Mouse (Mus musculus): ENCODE measurements at regions not wholly inside any gene's neighbourhood (a gene's known extent, or its start where the extent isn't known, plus 50 kb on each side); places are given as distances from the start of the nearest gene placed in this dataset.

- no peaks in the 10 kb centered on the region for H3K36me3 ChIP-seq (ENCODE audit: control insufficient read depth, insufficient read depth, low read length)
- no peak overlapping the region for H3K9ac ChIP-seq (ENCODE audit: low read length)
- no peak overlapping the region for H3K4me2 ChIP-seq (ENCODE audit: low read length)
- ATAC-seq (replicated peaks; ENCODE audit: low FRiP score, low TSS enrichment, low read depth), result no peak
- no peak overlapping the region for H3K27ac ChIP-seq (ENCODE audit: low read depth)
- H3K4me3 ChIP-seq (ENCODE audit: low read depth, low read length), result no peak overlapping the region
- no peak for DNase-seq (ENCODE audit: low spot score)
- no peaks in the 10 kb centered on the region for H3K4me1 ChIP-seq (replicated peaks; ENCODE audit: control insufficient read depth, insufficient read depth, low read length)
- H3K9me3 ChIP-seq (ENCODE audit: control insufficient read depth, low read length), result no peaks in the 10 kb centered on the region
- 76% methylated on average over 4 of the region's 4 CpGs for WGBS
- no peaks in the 10 kb centered on the region for H3K27me3 ChIP-seq (replicated peaks; ENCODE audit: control insufficient read depth, insufficient read depth, low read length)
Observed at GRCm38 (mm10) chr2:84098746-84099145, 108.4 kb downstream of the Gm13691 start.

- H3K4me3 ChIP-seq (ENCODE audit: low read depth, low read length), result no peak overlapping the region
- H3K36me3 ChIP-seq (ENCODE audit: control insufficient read depth, insufficient read depth, low read length), result no peaks in the 10 kb centered on the region
- no peaks in the 10 kb centered on the region for H3K27me3 ChIP-seq (replicated peaks; ENCODE audit: control insufficient read depth, insufficient read depth, low read length)
- no peaks in the 10 kb centered on the region for H3K4me1 ChIP-seq (replicated peaks; ENCODE audit: control insufficient read depth, insufficient read depth, low read length)
- DNase-seq (ENCODE audit: low spot score), result no peak
- 72% methylated on average over 6 of the region's 6 CpGs for WGBS
- no peaks in the 10 kb centered on the region for H3K9me3 ChIP-seq (ENCODE audit: control insufficient read depth, low read length)
- H3K27ac ChIP-seq (ENCODE audit: low read depth), result no peak overlapping the region
- no peak for ATAC-seq (replicated peaks; ENCODE audit: low FRiP score, low TSS enrichment, low read depth)
- no peak overlapping the region for H3K9ac ChIP-seq (ENCODE audit: low read length)
- H3K4me2 ChIP-seq (ENCODE audit: low read length), result no peak overlapping the region
Observed at GRCm38 (mm10) chr2:84113562-84113961, 123.2 kb downstream of the Gm13691 start.

GRCm38 (mm10) chr2:84119839-84120238, 129.5 kb downstream of the Gm13691 start:
- no peaks in the 10 kb centered on the region for H3K9me3 ChIP-seq (ENCODE audit: control insufficient read depth, low read length)
- H3K27ac ChIP-seq (ENCODE audit: low read depth), result no peak overlapping the region
- WGBS, result 98% methylated on average over 2 of the region's 2 CpGs
- H3K4me2 ChIP-seq (ENCODE audit: low read length), result no peak overlapping the region
- no peak overlapping the region for H3K4me3 ChIP-seq (ENCODE audit: low read depth, low read length)
- H3K27me3 ChIP-seq (replicated peaks; ENCODE audit: control insufficient read depth, insufficient read depth, low read length), result no peaks in the 10 kb centered on the region
- no peaks in the 10 kb centered on the region for H3K36me3 ChIP-seq (ENCODE audit: control insufficient read depth, insufficient read depth, low read length)
- DNase-seq (ENCODE audit: low spot score) (no peak), ATAC-seq (replicated peaks; ENCODE audit: low FRiP score, low TSS enrichment, low read depth) (no peak)
- H3K9ac ChIP-seq (ENCODE audit: low read length), result no peak overlapping the region
- no peaks in the 10 kb centered on the region for H3K4me1 ChIP-seq (replicated peaks; ENCODE audit: control insufficient read depth, insufficient read depth, low read length)

- no peaks in the 10 kb centered on the region for H3K36me3 ChIP-seq (ENCODE audit: control insufficient read depth, insufficient read depth, low read length)
- no peaks in the 10 kb centered on the region for H3K4me1 ChIP-seq (replicated peaks; ENCODE audit: control insufficient read depth, insufficient read depth, low read length)
- no peaks in the 10 kb centered on the region for H3K27me3 ChIP-seq (replicated peaks; ENCODE audit: control insufficient read depth, insufficient read depth, low read length)
- no peak overlapping the region for H3K4me3 ChIP-seq (ENCODE audit: low read depth, low read length)
- DNase-seq (ENCODE audit: low spot score) (no peak), ATAC-seq (replicated peaks; ENCODE audit: low FRiP score, low TSS enrichment, low read depth) (no peak)
- no peak overlapping the region for H3K27ac ChIP-seq (ENCODE audit: low read depth)
- H3K9ac ChIP-seq (ENCODE audit: low read length), result no peak overlapping the region
- H3K4me2 ChIP-seq (ENCODE audit: low read length), result no peak overlapping the region
- H3K9me3 ChIP-seq (ENCODE audit: control insufficient read depth, low read length), result no peaks in the 10 kb centered on the region
- 85% methylated on average over 3 of the region's 3 CpGs for WGBS
Observed at GRCm38 (mm10) chr2:84127586-84127985, 137.2 kb downstream of the Gm13691 start.

DNA sequence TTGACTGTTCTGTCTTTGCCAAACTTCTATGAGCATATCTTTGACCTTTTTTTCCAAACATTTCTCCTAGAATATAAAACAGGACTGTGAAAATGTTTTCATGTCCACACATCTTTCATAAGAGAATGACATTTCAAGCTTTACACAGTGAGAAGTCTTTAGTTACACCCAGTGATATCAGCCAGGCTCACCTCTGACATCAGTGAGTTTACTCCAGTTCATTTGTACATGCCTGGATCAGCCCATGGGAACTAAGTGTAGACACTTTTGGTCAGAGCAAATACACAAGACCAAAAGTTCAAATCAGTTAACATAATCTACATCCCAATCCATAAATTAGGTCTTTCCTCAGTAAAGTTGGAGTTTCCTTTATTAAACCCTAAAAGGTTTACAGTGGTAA, 171.4 kb downstream of the Gm13691 start:
- ATAC-seq (replicated peaks; ENCODE audit: low FRiP score, low TSS enrichment, low read depth) (0 out of 2 replicates have a peak, but pooled peaks have one; percentile 23), DNase-seq (ENCODE audit: low spot score) (no peak)
- Histone ChIP-seq H3K4me1 (replicated peaks; ENCODE audit: control insufficient read depth, insufficient read depth, low read length) (no peaks in the 10 kb centered on the region), H3K4me3 (ENCODE audit: low read depth, low read length) (no peak overlapping the region), H3K36me3 (ENCODE audit: control insufficient read depth, insufficient read depth, low read length) (no peaks in the 10 kb centered on the region), H3K9me3 (ENCODE audit: control insufficient read depth, low read length) (no peaks in the 10 kb centered on the region), H3K4me2 (ENCODE audit: low read length) (no peak overlapping the region), H3K27ac (ENCODE audit: low read depth) (no peak overlapping the region), H3K9ac (ENCODE audit: low read length) (no peak overlapping the region), H3K27me3 (replicated peaks; ENCODE audit: control insufficient read depth, insufficient read depth, low read length) (no peaks in the 10 kb centered on the region)

DNA sequence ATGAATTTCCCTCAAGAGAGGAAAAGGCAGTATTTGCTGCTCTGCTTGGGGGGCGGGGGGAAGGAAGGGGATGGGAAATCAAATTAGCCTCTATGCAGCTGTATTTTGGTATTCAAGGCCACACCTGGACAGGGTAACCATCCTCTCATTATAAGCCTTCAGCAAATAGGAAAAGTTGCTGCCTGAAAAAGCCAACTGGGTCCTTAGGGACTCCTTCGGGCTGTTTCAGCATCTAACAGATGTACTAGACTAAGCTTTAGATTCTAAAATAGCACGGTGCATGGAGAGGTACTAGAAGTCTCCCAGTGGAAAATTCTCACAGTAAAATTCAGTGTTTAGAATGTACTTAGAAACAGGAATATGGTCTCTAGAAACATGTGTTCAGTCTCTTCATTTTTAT, 183.1 kb downstream of the Gm13691 start:
- Histone ChIP-seq H3K9me3 (ENCODE audit: control insufficient read depth, low read length) (no peaks in the 10 kb centered on the region), H3K9ac (ENCODE audit: low read length) (no peak overlapping the region), H3K4me1 (replicated peaks; ENCODE audit: control insufficient read depth, insufficient read depth, low read length) (no peaks in the 10 kb centered on the region), H3K4me3 (ENCODE audit: low read depth, low read length) (no peak overlapping the region), H3K4me2 (ENCODE audit: low read length) (no peak overlapping the region), H3K27me3 (replicated peaks; ENCODE audit: control insufficient read depth, insufficient read depth, low read length) (no peaks in the 10 kb centered on the region), H3K27ac (ENCODE audit: low read depth) (no peak overlapping the region), H3K36me3 (ENCODE audit: control insufficient read depth, insufficient read depth, low read length) (no peaks in the 10 kb centered on the region)
- ATAC-seq (replicated peaks; ENCODE audit: low FRiP score, low TSS enrichment, low read depth) (no peak), DNase-seq (ENCODE audit: low spot score) (no peak)
- WGBS, result 85% methylated on average over 3 of the region's 3 CpGs

DNA sequence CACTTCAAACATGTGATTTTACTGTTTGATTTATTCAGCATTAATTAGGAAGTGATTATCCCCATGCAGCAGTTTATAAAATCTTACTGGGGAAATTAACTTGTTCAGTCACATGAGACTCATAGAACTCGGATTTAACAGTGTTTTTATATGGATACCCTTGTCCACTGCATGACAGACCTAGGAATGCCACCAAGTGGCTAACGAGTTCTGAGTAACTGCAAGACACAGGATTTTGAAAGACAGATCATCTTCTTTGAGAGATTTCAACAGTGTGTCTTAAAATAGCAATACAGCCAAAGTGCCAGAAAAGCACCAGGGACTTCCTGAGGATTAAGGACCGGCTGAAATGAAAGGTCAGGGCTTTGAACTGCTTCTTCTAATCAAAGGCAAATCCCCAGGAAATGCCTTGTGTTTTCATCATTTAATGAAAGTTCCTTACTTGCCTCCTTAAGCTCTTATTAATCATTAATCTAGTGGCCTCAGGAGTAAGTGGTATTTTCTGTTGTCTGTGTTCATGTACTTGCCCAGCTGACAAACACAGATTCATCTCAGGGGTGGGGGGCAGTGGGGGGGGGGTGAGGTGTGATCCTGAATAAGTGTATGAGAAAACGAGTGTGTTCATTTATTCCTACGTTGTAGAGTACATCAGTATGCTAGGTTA, 193.4 kb downstream of the Gm13691 start:
- peaks cover 5% of the 10 kb centered on the region for H3K4me1 ChIP-seq (replicated peaks; ENCODE audit: control insufficient read depth, insufficient read depth, low read length)
- H3K27me3 ChIP-seq (replicated peaks; ENCODE audit: control insufficient read depth, insufficient read depth, low read length), result no peaks in the 10 kb centered on the region
- ATAC-seq (replicated peaks; ENCODE audit: low FRiP score, low TSS enrichment, low read depth), result no peak
- H3K36me3 ChIP-seq (ENCODE audit: control insufficient read depth, insufficient read depth, low read length), result no peaks in the 10 kb centered on the region
- no peak overlapping the region for H3K9ac ChIP-seq (ENCODE audit: low read length)
- no peak overlapping the region for H3K4me3 ChIP-seq (ENCODE audit: low read depth, low read length)
- H3K4me2 ChIP-seq (ENCODE audit: low read length), result no peak overlapping the region
- H3K9me3 ChIP-seq (ENCODE audit: control insufficient read depth, low read length), result no peaks in the 10 kb centered on the region
- no peak overlapping the region for H3K27ac ChIP-seq (ENCODE audit: low read depth)
- 33% methylated on average over 5 of the region's 5 CpGs for WGBS
- DNase-seq (ENCODE audit: low spot score), result no peak

- H3K27ac ChIP-seq (ENCODE audit: low read depth), result peak overlapping the region; percentile 22; the same call in 1 of the 2 replicates
- 64% methylated on average over 19 of the region's 19 CpGs for WGBS
- no peak overlapping the region for H3K4me2 ChIP-seq (ENCODE audit: low read length)
- H3K9me3 ChIP-seq (ENCODE audit: control insufficient read depth, low read length), result no peaks in the 10 kb centered on the region
- ATAC-seq (replicated peaks; ENCODE audit: low FRiP score, low TSS enrichment, low read depth) (no peak), DNase-seq (ENCODE audit: low spot score) (no peak)
- no peak overlapping the region for H3K4me3 ChIP-seq (ENCODE audit: low read depth, low read length)
- no peak overlapping the region for H3K9ac ChIP-seq (ENCODE audit: low read length)
- peaks cover 5% of the 10 kb centered on the region for H3K4me1 ChIP-seq (replicated peaks; ENCODE audit: control insufficient read depth, insufficient read depth, low read length)
- no peaks in the 10 kb centered on the region for H3K36me3 ChIP-seq (ENCODE audit: control insufficient read depth, insufficient read depth, low read length)
- H3K27me3 ChIP-seq (replicated peaks; ENCODE audit: control insufficient read depth, insufficient read depth, low read length), result no peaks in the 10 kb centered on the region
Observed at GRCm38 (mm10) chr2:84184288-84185015, 194.1 kb downstream of the Gm13691 start.

- Histone ChIP-seq H3K9me3 (ENCODE audit: control insufficient read depth, low read length) (no peaks in the 10 kb centered on the region), H3K4me2 (ENCODE audit: low read length) (no peak overlapping the region), H3K9ac (ENCODE audit: low read length) (no peak overlapping the region), H3K27me3 (replicated peaks; ENCODE audit: control insufficient read depth, insufficient read depth, low read length) (no peaks in the 10 kb centered on the region), H3K4me3 (ENCODE audit: low read depth, low read length) (no peak overlapping the region), H3K4me1 (replicated peaks; ENCODE audit: control insufficient read depth, insufficient read depth, low read length) (peaks cover 5% of the 10 kb centered on the region), H3K36me3 (ENCODE audit: control insufficient read depth, insufficient read depth, low read length) (no peaks in the 10 kb centered on the region), H3K27ac (ENCODE audit: low read depth) (peak overlapping the region; percentile 27; the same call in 1 of the 2 replicates)
- WGBS, result 84% methylated on average over 7 of the region's 7 CpGs
- ATAC-seq (replicated peaks; ENCODE audit: low FRiP score, low TSS enrichment, low read depth) (no peak), DNase-seq (ENCODE audit: low spot score) (no peak)
Observed at GRCm38 (mm10) chr2:84185016-84185330, 194.6 kb downstream of the Gm13691 start.
